Mouse (Mus musculus) T-helper 17 cell (primary cell): Measurements from ENCODE around the gene Olfr517.

Experiments
- in situ Hi-C, 2 experiments: fragments of 300-600 bp; cut with MboI, MseI; formaldehyde crosslinking; loops; 1 replicate in 1 of 2; 2 replicates in 1 of 2; pipeline ENCODE4 v1.15.1; 2025; ENCODE audit warnings: high pct_unique_total_duplicates in 2 of 2

Gene Olfr517

DNA sequence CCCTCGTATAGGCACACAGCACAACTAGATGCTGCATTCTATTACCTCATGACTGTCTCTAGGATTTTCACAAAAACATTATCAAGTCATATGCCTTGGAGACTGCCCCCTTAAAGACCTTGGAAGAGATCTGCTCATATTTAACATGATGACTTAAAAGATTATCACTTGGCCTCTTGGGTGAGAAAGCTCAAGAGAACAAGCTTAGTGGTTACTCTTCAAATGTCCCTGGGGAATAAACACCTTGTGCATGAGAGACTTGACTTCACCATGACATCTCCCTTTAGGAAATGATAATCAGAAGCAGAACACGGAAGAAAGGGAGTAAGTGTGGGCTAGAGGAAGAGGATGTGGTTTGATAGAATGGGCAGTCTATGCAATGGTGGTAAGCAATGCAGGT lies at the start of gene Olfr517:
Olfr517 (minus strand) TSS at position 101 of the 400 bp plus-strand sequence.
- in situ Hi-C loops, result loop anchor here in 1 of 2 experiments (5.0 kb wide), 1 partner anchor 405 kb away; the partner anchor contains the start of gene Olfr498

DNA sequence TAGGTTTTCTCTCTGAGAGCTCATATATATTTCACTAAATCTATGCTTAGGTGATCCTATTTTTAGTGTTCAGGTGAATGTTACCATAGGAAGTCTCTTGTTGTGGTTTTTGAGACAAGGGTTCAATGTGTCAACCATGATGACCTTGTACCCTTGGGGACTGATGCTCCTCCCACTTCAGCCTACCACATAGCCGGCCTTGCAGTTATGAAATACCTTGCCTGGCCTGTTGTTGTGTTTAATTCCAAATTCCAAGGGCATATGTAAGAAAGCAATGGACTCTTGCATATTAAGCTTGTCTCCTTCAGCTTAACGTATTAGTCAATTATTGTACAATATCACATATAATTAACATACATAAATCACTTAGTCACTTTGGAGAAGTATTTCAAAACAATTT lies 31.8 kb upstream of the Olfr517 start:
- in situ Hi-C loops, result no loop called here

DNA sequence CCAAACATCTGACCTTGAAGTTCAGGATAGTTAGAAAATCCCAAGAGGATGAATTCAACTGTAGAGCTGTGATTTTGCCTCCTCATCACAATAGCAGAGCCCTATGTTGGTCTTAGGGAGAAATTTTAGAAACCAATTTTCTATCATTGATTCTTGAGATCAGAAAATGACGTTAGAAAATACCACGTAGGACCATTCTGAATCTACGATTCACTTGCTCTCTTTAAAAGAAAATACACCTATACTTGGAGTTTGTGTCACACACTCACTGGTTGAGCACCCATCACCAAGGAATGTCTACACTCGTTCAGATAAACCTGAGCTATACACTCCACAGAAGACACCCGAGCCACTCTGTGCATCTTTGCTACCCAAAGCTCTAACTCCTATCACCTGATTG lies 22.1 kb upstream of the Olfr517 start, which contains the start of gene Olfr519:
Olfr519 (minus strand) TSS at position 101 of the 400 bp plus-strand sequence.
- in situ Hi-C loops, result no loop called here

DNA sequence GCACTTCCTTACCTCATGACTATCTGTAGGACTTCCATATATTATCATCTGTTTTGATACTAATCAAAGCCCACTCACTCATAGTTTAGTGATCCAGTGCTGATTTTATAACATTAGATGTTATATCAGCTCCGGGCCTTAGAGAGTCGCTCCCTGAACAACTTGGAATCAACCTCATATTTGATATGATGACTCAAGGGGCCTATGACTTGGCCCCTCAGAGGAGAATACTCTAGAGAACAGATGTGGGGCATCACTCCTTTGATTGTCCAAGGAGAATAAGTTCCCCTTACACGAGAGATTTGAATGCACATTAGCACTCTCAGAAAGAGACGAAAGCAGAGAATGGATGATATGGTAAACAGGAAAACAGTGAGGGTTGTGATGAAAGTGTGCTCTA lies 12.7 kb upstream of the Olfr517 start, which contains the start of gene Olfr518:
Olfr518 (minus strand) TSS at position 101 of the 400 bp plus-strand sequence.
- in situ Hi-C loops, result no loop called here

DNA sequence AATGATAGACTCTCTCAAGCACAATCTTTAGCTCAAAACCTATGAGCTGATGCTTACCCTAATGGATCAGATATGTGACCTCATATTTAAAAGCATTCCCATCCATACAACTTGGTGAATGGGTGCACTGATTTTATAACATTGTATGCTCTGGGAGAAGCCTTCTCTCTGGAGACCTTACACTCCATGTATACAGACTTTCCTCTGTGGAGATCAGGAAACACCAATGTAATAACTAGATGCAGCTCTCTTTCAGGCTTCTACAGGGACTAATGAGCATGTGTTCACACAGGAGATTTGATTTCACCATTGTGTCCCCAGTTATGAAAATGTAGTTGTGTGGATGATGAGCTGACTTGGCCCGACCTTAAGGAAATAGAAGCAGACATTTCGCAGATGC lies 21.8 kb downstream of the Olfr517 start, which contains the start of gene Olfr516:
Olfr516 (minus strand) TSS at position 101 of the 400 bp plus-strand sequence.
- in situ Hi-C loops, result no loop called here

DNA sequence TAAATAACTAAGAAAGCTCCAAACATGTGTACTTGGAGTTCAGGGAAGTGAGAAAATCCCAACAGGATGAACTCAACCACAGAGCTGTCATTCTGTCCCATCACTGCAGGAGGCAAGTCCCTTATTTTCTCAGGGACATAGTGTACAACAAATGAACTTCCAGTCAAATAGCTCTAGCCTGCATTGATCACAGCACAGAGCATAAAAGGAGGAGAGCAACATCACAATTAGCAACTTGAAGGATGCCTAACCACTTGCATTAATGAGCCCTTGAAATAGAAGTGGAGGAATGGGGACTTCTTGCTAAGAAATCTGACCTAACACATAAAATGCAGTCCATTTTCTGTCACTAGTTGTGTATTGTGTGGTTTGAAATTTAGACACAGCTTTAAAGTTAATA lies 46.3 kb downstream of the Olfr517 start, which contains the start of gene Olfr514:
Olfr514 (minus strand) TSS at position 101 of the 400 bp plus-strand sequence.
- in situ Hi-C loops, result no loop called here
